Mouse (Mus musculus) heart, postnatal 4 days (tissue): ENCODE results near the gene H2al1g. TPM values are rescaled to one million over a fixed set of nuclear protein-coding genes. Genes with fewer than 3 reads are reported as not detected.

Source experiments
- total RNA-seq, 2 experiments: library from RNA; stranded (reverse); gene quantifications; 2 replicates each; pipeline ENCODE4 v1.2.3; 2021

Gene H2al1g
- total RNA-seq, 2 experiments from 2014 or later, result not detected

Other genes starting within 250 kb of the H2al1g start
- not detected for gene H2al1a, start 19.0 kb upstream of the H2al1g start, total RNA-seq
- gene H2al1b, start 15.8 kb upstream of the H2al1g start, total RNA-seq, result not detected
- not detected for gene H2al1c, start 12.6 kb upstream of the H2al1g start, total RNA-seq
- not detected for gene H2al1d, start 9.4 kb upstream of the H2al1g start, total RNA-seq
- not detected for gene H2al1e, start 6.3 kb upstream of the H2al1g start, total RNA-seq
- gene H2al1f, start 3.1 kb upstream of the H2al1g start, total RNA-seq, result not detected
- not detected for gene H2al1h, start 3.2 kb downstream of the H2al1g start, total RNA-seq
- gene H2al1i, start 6.4 kb downstream of the H2al1g start, total RNA-seq, result not detected
- not detected for gene H2al1j, start 9.6 kb downstream of the H2al1g start, total RNA-seq